Mouse (Mus musculus): ENCODE results near the gene Cstf1. TPM values are rescaled to one million over a fixed set of nuclear protein-coding genes. Genes with fewer than 3 reads are reported as not detected.
A peak's percentile ranks its signal among the peaks of the same experiment; 100 is the strongest.

Gene Cstf1
- total and polyA plus RNA-seq, 3 experiments: 44.2 to 62.1 (median 53.2) TPM

DNA sequence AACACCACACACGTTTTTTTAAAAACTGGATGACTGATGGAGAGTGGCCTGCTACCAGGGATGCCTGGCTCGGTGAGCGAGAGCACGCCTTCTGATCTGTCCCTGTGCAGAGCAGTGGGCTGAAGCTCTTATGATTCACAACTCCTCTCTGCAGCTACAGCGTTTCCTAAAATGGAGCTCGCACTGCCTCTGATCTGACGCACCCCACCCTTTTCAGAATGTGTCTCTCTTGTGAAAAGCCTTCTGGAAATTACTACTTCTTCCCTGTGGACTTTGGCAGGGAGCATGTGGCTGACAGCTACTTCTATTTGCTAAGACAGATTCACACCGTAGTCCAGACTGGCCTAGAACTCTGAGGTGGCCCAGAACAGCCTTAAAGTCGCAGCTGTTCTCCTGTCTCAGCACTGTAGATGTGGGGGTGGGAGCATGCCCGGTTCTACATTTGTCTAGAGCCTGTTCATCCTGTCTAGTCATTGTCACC lies 21.6 kb downstream of the Cstf1 start:
- Histone ChIP-seq H3K4me3 (replicated peaks in 1 of 3; ENCODE audit: low read depth in 2 of 3, low read length in 2 of 3, poor library complexity in 1 of 3) (no peak overlapping the region), H3K9ac (ENCODE audit: insufficient read depth, low read depth) (no peak overlapping the region), H3K4me1 (ENCODE audit: control insufficient read depth in 1 of 2, insufficient read depth in 2 of 2) (peaks cover 12 to 61% of the 10 kb centered on the region in 2 experiments), H3K27me3 (replicated peaks) (no peaks in the 10 kb centered on the region), H3K79me2 (replicated peaks; ENCODE audit: control insufficient read depth, extremely low read depth, insufficient read depth, poor library complexity, severe bottlenecking) (0 out of 2 replicates have a peak, but pooled peaks cover 3% of the 10 kb centered on the region), H3K9me3 (replicated peaks; ENCODE audit: low read length) (peaks cover 7% of the 10 kb centered on the region), H3K4me2 (ENCODE audit: insufficient read depth, low read depth, poor library complexity, severe bottlenecking) (no peak overlapping the region), H3K27ac (ENCODE audit: insufficient read depth, low read depth) (no peak overlapping the region), H3K36me3 (replicated peaks in 1 of 2; ENCODE audit: control insufficient read depth in 1 of 2, insufficient read depth in 1 of 2, low read length in 1 of 2) (peaks cover 0 to 14% of the 10 kb centered on the region in 2 experiments)
- no peak for DNase-seq (ENCODE audit: extremely low read depth)
- no peak for TF ChIP-seq MEF2A (IDR thresholded peaks at IDR 0.05; ENCODE audit: borderline replicate concordance, low read depth, low read length)
- TF ChIP-seq MAX (IDR thresholded peaks at IDR 0.05; ENCODE audit: low read length): no peak
- TF ChIP-seq IRF4 (IDR thresholded peaks at IDR 0.05; ENCODE audit: low read depth, low read length): no peak
- TF ChIP-seq SIN3A (IDR thresholded peaks at IDR 0.05; ENCODE audit: low read length): no peak
- TF ChIP-seq JUN (IDR thresholded peaks at IDR 0.05; ENCODE audit: insufficient read depth, low read depth, low read length): no peak
- no peak for TF ChIP-seq EP300 (IDR thresholded peaks at IDR 0.05; ENCODE audit: low read length)
- TF ChIP-seq KAT2A (IDR thresholded peaks at IDR 0.05; ENCODE audit: insufficient replicate concordance, low read length): no peak
- TF ChIP-seq RAD21 (IDR thresholded peaks at IDR 0.05; ENCODE audit: low read depth, low read length): no peak
- TF ChIP-seq ELF1 (IDR thresholded peaks at IDR 0.05; ENCODE audit: low read depth, low read length): no peak
- TF ChIP-seq POLR2AphosphoS2 (IDR thresholded peaks at IDR 0.05; ENCODE audit: low read depth, low read length): no peak
- TF ChIP-seq UBTF (IDR thresholded peaks at IDR 0.05; ENCODE audit: low read depth, low read length): no peak
- dilution Hi-C loops (cut with MboI; ENCODE audit: extremely low pct_ligation_motif_present, extremely low pct_unique_long_range_greater_than_20kb, low sequenced_read_pairs): no loop called here
- in situ Hi-C loops (cut with MboI; ENCODE audit: low pct_ligation_motif_present, low pct_unique_long_range_greater_than_20kb, low sequenced_read_pairs): no loop called here

DNA sequence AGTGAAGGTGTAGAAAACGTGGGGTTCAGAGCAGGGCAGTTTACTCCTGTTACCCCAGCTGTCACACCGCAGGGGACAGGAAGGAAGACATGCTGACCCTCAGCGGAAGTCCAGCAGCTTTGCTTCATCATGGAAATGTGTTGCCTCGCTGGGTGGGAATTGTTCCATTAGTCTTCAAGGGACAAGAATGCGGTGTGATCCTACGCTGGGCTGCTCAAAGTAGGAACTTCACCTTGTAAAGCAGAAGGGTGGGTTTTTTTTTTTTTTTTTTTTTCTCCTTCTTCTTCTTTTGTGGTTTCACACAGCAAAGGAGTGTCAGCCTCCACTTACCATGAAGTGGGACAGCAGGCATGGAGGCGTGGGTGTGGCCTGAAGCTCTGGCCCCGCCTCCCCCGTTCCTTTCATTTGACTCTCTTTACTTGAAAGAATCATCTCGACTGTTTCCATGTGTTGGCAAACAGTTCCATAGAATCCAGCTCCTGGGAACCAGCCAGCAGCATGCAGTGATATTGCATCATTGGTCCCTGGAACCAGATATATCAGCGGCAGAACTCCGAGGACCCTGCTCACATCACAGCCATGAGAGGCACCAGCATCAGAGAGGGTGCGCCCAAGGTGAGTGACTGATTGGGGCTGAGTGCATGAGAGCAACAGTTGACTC lies 23.0 kb downstream of the Cstf1 start, which contains the start of gene Cass4:
TSS of gene Cass4 (plus strand) at position 404 of the 661 bp plus-strand sequence.
- peak; percentile 74 for DNase-seq (ENCODE audit: extremely low read depth)
- peak within 1 kb of the TSS; percentile 58 to 75 (median 58) for H3K4me3 ChIP-seq (replicated peaks in 1 of 3; ENCODE audit: low read depth in 2 of 3, low read length in 2 of 3, poor library complexity in 1 of 3)
- H3K27me3 ChIP-seq (replicated peaks): no peaks in the 10 kb centered on the region
- H3K9ac ChIP-seq (ENCODE audit: insufficient read depth, low read depth): peak within 1 kb of the TSS; percentile 66
- peak within 1 kb of the TSS; percentile 70 for H3K27ac ChIP-seq (ENCODE audit: insufficient read depth, low read depth)
- H3K9me3 ChIP-seq (replicated peaks; ENCODE audit: low read length): peaks cover 7% of the 10 kb centered on the region
- H3K4me1 ChIP-seq (ENCODE audit: control insufficient read depth in 1 of 2, insufficient read depth in 2 of 2): peaks cover 12 to 68% of the 10 kb centered on the region in 2 experiments
- peaks cover 0 to 17% of the 10 kb centered on the region in 2 experiments for H3K36me3 ChIP-seq (replicated peaks in 1 of 2; ENCODE audit: control insufficient read depth in 1 of 2, insufficient read depth in 1 of 2, low read length in 1 of 2)
- peak within 1 kb of the TSS; percentile 70 for H3K4me2 ChIP-seq (ENCODE audit: insufficient read depth, low read depth, poor library complexity, severe bottlenecking)
- in situ Hi-C loops (cut with MboI; ENCODE audit: low pct_ligation_motif_present, low pct_unique_long_range_greater_than_20kb, low sequenced_read_pairs) (no loop called here), dilution Hi-C loops (cut with MboI; ENCODE audit: extremely low pct_ligation_motif_present, extremely low pct_unique_long_range_greater_than_20kb, low sequenced_read_pairs) (no loop called here)
- H3K79me2 ChIP-seq (replicated peaks; ENCODE audit: control insufficient read depth, extremely low read depth, insufficient read depth, poor library complexity, severe bottlenecking): 0 out of 2 replicates have a peak, but pooled peaks cover 3% of the 10 kb centered on the region
- TF ChIP-seq MEF2A (IDR thresholded peaks at IDR 0.05; ENCODE audit: borderline replicate concordance, low read depth, low read length) (no peak), JUND (conservative IDR thresholded peaks at IDR 0.05; ENCODE audit: low read depth, low read length) (no peak), PAX5 (IDR thresholded peaks at IDR 0.05; ENCODE audit: low read length) (no peak), POLR2A (IDR thresholded peaks at IDR 0.05; ENCODE audit: low read depth, low read length) (peak; percentile 29; the same call in 1 of the 2 replicates), TBP (conservative IDR thresholded peaks at IDR 0.05; ENCODE audit: low read depth, low read length) (no peak; the same call in 1 of the 2 replicates), EP300 (IDR thresholded peaks at IDR 0.05; ENCODE audit: low read length) (no peak), ZKSCAN1 (IDR thresholded peaks at IDR 0.05; ENCODE audit: borderline replicate concordance, low read depth, low read length) (no peak), SIN3A (IDR thresholded peaks at IDR 0.05; ENCODE audit: low read length) (no peak; the same call in 1 of the 2 replicates), MXI1 (IDR thresholded peaks at IDR 0.05; ENCODE audit: low read depth, low read length) (no peak; the same call in 1 of the 2 replicates), CTCF (conservative IDR thresholded peaks at IDR 0.05 in 1 of 2, IDR thresholded peaks at IDR 0.05 in 1 of 2; ENCODE audit: low read depth in 2 of 2, low read length in 2 of 2) (no peak), GABPA (IDR thresholded peaks at IDR 0.05; ENCODE audit: insufficient replicate concordance, low read depth, low read length) (no peak), ZC3H11A (IDR thresholded peaks at IDR 0.05; ENCODE audit: low read depth, low read length) (no peak), UBTF (IDR thresholded peaks at IDR 0.05; ENCODE audit: low read depth, low read length) (no peak), CHD2 (IDR thresholded peaks at IDR 0.05; ENCODE audit: low read length) (no peak), NELFE (IDR thresholded peaks at IDR 0.05; ENCODE audit: low read depth, low read length) (peak; percentile 50), ETS1 (conservative IDR thresholded peaks at IDR 0.05; ENCODE audit: low read depth, low read length) (no peak; the same call in 1 of the 2 replicates), TCF12 (IDR thresholded peaks at IDR 0.05; ENCODE audit: low read depth, low read length) (peak; percentile 41; the same call in 1 of the 2 replicates), MAZ (IDR thresholded peaks at IDR 0.05; ENCODE audit: low read depth, low read length) (no peak), JUN (IDR thresholded peaks at IDR 0.05; ENCODE audit: insufficient read depth, low read depth, low read length) (no peak), MAFK (IDR thresholded peaks at IDR 0.05; ENCODE audit: insufficient replicate concordance, low read length) (no peak), RAD21 (IDR thresholded peaks at IDR 0.05; ENCODE audit: low read depth, low read length) (no peak), E2F4 (IDR thresholded peaks at IDR 0.05; ENCODE audit: insufficient replicate concordance, low read depth, low read length) (no peak), ELF1 (IDR thresholded peaks at IDR 0.05; ENCODE audit: low read depth, low read length) (no peak; the same call in none of the 2 replicates), IRF4 (IDR thresholded peaks at IDR 0.05; ENCODE audit: low read depth, low read length) (no peak), RCOR1 (conservative IDR thresholded peaks at IDR 0.05; ENCODE audit: low read depth, low read length) (no peak), POLR2AphosphoS2 (IDR thresholded peaks at IDR 0.05; ENCODE audit: low read depth, low read length) (no peak), MYC (IDR thresholded peaks at IDR 0.05; ENCODE audit: low read depth, low read length) (peak; percentile 72; the same call in 1 of the 2 replicates)
